Mouse (Mus musculus) hindbrain, embryonic 14.5 days (tissue): ENCODE measurements around the gene Tpgs1. TPM values are rescaled to one million over a fixed set of nuclear protein-coding genes. Genes with fewer than 3 reads are reported as not detected.

ENCODE experiments used
- ATAC-seq: fragments of 200-750 bp; cut with Nextera tagmentation; 2 replicates; pipeline ENCODE4 v1.8.0; 2017; ENCODE audit warnings: moderate number of reproducible peaks, mild to moderate bottlenecking, moderate TSS enrichment, moderate library complexity; ENCODE audit not compliant: low FRiP score
- DNase-seq: peaks from one replicate; pipeline ENCODE4 v3.0.0-alpha.2; 2015; ENCODE audit warnings: low spot score
- H3K27ac ChIP-seq: fragments of 300-500 bp; sonication (generic); 2 replicates; pipeline ENCODE4 v1.5.1; 2014; ENCODE audit warnings: mild to moderate bottlenecking, moderate library complexity
- H3K27me3 ChIP-seq: fragments of 300-500 bp; sonication (generic); 2 replicates; pipeline ENCODE4 v1.6.1; 2014; ENCODE audit warnings: mild to moderate bottlenecking, low read length, mixed read lengths; ENCODE audit not compliant: control insufficient read depth, insufficient read depth
- H3K36me3 ChIP-seq: fragments of 300-500 bp; sonication (generic); replicated peaks from 2 replicates; pipeline ENCODE4 v1.6.1; 2014; ENCODE audit not compliant: control insufficient read depth, insufficient read depth
- H3K4me1 ChIP-seq: fragments of 300-500 bp; sonication (generic); replicated peaks from 2 replicates; pipeline ENCODE4 v1.6.1; 2014; ENCODE audit warnings: antibody characterized with exemption, low read length, mixed read lengths; ENCODE audit not compliant: control insufficient read depth, insufficient read depth
- H3K4me2 ChIP-seq: fragments of 300-500 bp; sonication (generic); replicated peaks from 2 replicates; pipeline ENCODE4 v1.6.1; 2014; ENCODE audit warnings: mild to moderate bottlenecking, moderate library complexity
- H3K4me3 ChIP-seq: fragments of 300-500 bp; sonication (generic); replicated peaks from 2 replicates; pipeline ENCODE4 v1.5.1; 2014; ENCODE audit warnings: mild to moderate bottlenecking, low read length
- H3K9ac ChIP-seq: fragments of 300-500 bp; sonication (generic); 2 replicates; pipeline ENCODE4 v1.6.1; 2014
- H3K9me3 ChIP-seq: fragments of 300-500 bp; sonication (generic); 2 replicates; pipeline ENCODE4 v1.6.1; 2016; ENCODE audit warnings: low read length; ENCODE audit not compliant: control insufficient read depth
- WGBS: fragments of 180-500 bp; shearing (Covaris S2); extraction: QIAGEN DNeasy Blood & Tissue Kit; methylation state at CpG from one replicate; pipeline ENCODE4 v1.1.7; 2014; 5-methylcytosine and 5-hydroxymethylcytosine counted together
- polyA plus RNA-seq: library from polyadenylated mRNA; unstranded; fragments of >200 nt; fragmentation: Nextera tagmentation; extraction: Ambion mirVana; gene quantifications from 2 replicates; pipeline ENCODE4 v1.2.1, GENCODE M21; 2014

The Tpgs1 gene
- polyA plus RNA-seq, 1 experiment from 2014 or later, result 108 TPM

DNA sequence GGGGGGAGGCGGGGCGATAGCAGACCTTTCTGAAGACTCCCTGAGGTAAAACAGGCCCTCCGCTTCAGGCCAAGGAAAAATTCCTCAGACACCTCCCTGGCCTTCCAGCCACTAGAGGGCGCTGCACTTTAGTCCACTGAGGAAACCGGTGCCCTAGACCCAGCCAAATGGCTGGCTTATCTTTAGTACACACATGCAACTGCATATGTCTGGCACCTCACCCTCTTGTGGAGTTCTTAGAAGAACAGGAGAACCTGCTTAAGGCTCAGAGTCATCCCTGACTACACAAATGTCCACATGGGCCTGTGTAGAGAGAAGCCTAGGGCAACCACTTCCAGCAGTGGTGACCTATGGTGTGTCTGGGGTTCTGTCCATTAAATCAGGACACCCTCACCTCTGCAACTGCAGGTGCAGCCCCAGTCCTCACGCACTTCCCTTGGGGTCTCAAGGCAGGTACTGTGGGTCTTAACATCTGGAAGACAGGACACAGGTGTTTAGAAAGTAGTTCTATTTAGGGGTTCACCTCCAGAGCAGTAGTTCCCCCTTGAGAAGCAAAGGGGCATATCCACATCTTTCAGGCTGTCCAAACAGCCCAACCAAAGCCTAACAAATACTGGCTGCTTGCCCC is 43.4 kb downstream of the Tpgs1 start:
- whole genome bisulfite sequencing, result 11% methylated on average over 6 of the region's 6 CpGs
- H3K4me2 ChIP-seq, result no peak overlapping the region
- no peaks in the 10 kb centered on the region for H3K9me3 ChIP-seq
- no peak overlapping the region for H3K4me3 ChIP-seq
- no peak overlapping the region for H3K9ac ChIP-seq
- H3K36me3 ChIP-seq, result peaks cover 41% of the 10 kb centered on the region
- H3K4me1 ChIP-seq, result peaks cover 12% of the 10 kb centered on the region
- H3K27ac ChIP-seq, result no peak overlapping the region
- H3K27me3 ChIP-seq, result peaks cover 29% of the 10 kb centered on the region
- ATAC-seq, result 0 out of 2 replicates have a peak, but pooled peaks have one; percentile 9
- peak; percentile 75 for DNase-seq

DNA sequence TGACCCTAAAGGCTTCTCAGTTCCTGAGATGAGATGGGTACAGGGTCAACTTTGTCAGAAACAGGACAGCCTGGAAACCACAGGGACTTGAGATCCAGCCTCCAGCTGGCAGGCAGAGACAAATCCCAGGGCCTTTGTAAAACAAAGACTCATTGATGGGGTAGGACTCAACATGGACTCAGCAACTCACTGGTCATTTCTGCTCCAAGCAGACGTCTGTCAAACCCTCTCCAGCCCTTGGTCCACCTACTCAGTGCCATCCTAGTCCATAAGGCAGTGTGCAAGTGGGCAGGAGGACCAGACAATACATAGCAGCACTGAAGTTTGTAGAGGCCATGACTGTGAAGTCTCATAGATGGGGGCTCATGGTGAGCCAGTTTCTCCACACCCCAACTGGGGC is 44.0 kb downstream of the Tpgs1 start:
- peaks cover 34% of the 10 kb centered on the region for H3K27me3 ChIP-seq
- peaks cover 15% of the 10 kb centered on the region for H3K4me1 ChIP-seq
- no peak overlapping the region for H3K27ac ChIP-seq
- DNase-seq (no peak), ATAC-seq (no peak)
- H3K9ac ChIP-seq, result no peak overlapping the region
- no peak overlapping the region for H3K4me3 ChIP-seq
- H3K36me3 ChIP-seq, result peaks cover 41% of the 10 kb centered on the region
- 37% methylated on average over 1 of the region's 1 CpGs for WGBS
- no peak overlapping the region for H3K4me2 ChIP-seq
- no peaks in the 10 kb centered on the region for H3K9me3 ChIP-seq

DNA sequence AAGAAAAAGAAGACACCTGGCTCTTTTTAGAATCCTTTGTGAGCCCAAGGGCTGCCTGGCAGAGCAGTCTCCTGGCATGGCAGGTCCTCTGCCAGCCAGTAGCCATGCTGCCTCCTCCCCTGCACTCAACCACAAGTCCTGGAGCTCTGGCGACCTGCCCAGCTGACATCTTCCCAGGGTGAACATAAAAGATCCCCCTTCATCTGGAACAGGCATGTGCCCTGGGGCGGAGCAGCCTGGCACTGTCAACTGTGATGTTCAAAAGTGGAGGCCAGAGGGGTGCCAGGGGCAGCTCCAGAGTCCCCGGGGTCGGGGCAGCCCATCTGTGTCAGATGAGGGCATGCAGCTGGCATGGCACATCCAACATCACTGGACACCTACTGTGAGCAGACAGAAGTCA is 45.8 kb downstream of the Tpgs1 start:
- Histone ChIP-seq H3K9ac (no peak overlapping the region), H3K27me3 (peaks cover 43% of the 10 kb centered on the region), H3K4me3 (no peak overlapping the region), H3K4me1 (peaks cover 15% of the 10 kb centered on the region), H3K27ac (no peak overlapping the region), H3K4me2 (no peak overlapping the region), H3K9me3 (no peaks in the 10 kb centered on the region), H3K36me3 (peaks cover 27% of the 10 kb centered on the region)
- ATAC-seq (no peak), DNase-seq (no peak)
- 59% methylated on average over 4 of the region's 4 CpGs for WGBS

DNA sequence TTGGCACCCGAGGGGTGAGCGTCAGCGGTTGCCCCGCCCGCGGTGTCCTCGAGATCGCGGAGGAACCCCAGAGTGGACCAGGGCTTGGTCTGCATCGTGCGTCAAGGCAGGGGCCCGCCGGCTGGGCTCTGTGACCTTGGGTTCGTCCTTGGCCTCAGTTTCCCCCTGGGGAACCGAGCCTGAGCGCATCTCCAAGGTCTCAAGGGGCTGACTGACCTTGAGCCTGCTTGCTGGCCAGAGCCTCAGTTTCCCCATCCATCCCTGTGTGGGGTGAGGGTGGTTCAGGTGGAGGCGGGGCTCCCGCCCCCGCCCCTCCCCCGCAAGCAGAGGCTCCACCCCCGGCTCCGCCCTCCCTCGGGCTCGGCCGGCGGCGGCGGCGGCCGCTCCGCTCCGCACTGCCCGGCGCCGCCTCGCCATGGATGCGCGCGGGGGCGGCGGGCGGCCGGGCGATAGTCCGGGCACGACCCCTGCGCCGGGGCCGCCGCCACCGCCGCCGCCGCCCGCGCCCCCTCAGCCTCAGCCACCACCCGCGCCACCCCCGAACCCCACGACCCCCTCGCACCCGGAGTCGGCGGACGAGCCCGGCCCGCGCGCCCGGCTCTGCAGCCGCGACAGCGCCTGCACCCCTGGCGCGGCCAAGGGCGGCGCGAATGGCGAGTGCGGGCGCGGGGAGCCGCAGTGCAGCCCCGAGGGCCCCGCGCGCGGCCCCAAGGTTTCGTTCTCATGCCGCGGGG is 47.3 kb downstream of the Tpgs1 start, which contains the start of gene Hcn2:
Gene Hcn2 (plus strand): TSS at position 381 of the 734 bp plus-strand sequence.
- 2% methylated on average over 64 of the region's 91 CpGs for WGBS
- Histone ChIP-seq H3K4me1 (peaks cover 15% of the 10 kb centered on the region), H3K27me3 (peaks cover 43% of the 10 kb centered on the region), H3K4me3 (peak within 1 kb of the TSS; percentile 71), H3K9ac (peak within 1 kb of the TSS; percentile 77), H3K27ac (peak within 1 kb of the TSS; percentile 47), H3K4me2 (peak within 1 kb of the TSS; percentile 91), H3K9me3 (no peaks in the 10 kb centered on the region), H3K36me3 (peaks cover 13% of the 10 kb centered on the region)
- ATAC-seq (peak; percentile 67), DNase-seq (peak; percentile 54)

DNA sequence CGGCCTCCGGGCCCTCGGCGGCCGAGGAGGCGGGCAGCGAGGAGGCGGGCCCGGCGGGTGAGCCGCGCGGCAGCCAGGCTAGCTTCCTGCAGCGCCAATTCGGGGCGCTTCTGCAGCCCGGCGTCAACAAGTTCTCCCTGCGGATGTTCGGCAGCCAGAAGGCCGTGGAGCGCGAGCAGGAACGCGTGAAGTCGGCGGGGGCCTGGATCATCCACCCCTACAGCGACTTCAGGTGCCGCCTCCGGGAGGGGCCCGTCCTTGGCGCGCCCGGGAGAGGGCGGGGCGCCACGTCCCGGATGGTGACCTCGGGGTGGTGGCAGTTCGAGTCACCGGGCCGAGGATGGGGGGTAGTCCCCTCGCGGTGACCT is 47.8 kb downstream of the Tpgs1 start:
- peak overlapping the region; percentile 91 for H3K4me2 ChIP-seq
- DNase-seq, result no peak
- peak overlapping the region; percentile 71 for H3K4me3 ChIP-seq
- peaks cover 15% of the 10 kb centered on the region for H3K4me1 ChIP-seq
- peak overlapping the region; percentile 77 for H3K9ac ChIP-seq
- peak overlapping the region; percentile 47 for H3K27ac ChIP-seq
- H3K27me3 ChIP-seq, result peaks cover 43% of the 10 kb centered on the region
- peaks cover 7% of the 10 kb centered on the region for H3K36me3 ChIP-seq
- ATAC-seq, result no peak; the same call in 1 of the 2 replicates
- no peaks in the 10 kb centered on the region for H3K9me3 ChIP-seq
- WGBS, result under 1% methylated on average over 39 of the region's 44 CpGs

DNA sequence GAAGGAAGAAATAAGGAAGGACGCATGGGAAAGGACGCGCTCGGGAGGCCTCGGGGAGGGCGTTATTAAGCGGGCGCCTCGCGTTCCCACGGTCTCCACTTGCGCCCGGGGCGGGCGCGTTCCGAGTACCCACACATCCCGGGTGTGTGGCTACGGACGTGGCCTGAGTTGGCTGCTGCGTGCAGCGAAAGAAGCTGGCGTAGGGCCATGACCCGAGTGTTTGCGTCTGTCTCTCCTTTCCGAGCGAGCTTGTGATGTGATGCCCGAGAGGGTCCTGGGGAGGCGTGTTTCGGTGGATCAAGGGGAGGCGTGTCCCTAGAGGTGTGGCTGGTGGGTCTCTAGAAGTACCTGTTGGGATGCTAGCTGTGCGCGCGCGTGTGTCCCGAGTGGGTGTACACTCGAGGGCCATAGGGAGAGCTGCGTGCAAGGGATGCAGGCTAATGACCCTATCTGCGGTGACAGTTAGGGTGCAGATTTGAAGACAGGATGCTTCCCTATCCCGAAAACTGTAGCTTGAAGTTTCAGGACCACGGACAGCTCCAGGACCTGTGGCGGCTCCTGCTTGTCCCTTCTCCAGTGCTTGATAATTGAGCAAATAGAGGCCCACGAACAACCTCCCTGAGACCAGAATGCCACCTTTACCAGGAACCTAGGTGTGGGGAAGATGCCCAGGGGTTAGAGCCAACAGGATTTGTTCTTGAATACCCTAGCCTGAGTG is 48.6 kb downstream of the Tpgs1 start:
- H3K4me2 ChIP-seq, result peak overlapping the region; percentile 91
- peaks cover 15% of the 10 kb centered on the region for H3K4me1 ChIP-seq
- no peak for ATAC-seq
- peak overlapping the region; percentile 71 for H3K4me3 ChIP-seq
- 0 out of 2 replicates have a peak, but pooled peaks cover 1% of the 10 kb centered on the region for H3K36me3 ChIP-seq
- H3K9ac ChIP-seq, result peak overlapping the region; percentile 77
- WGBS, result 5% methylated on average over 43 of the region's 43 CpGs
- H3K27me3 ChIP-seq, result peaks cover 43% of the 10 kb centered on the region
- H3K27ac ChIP-seq, result no peak overlapping the region
- DNase-seq, result peak; percentile 65
- no peaks in the 10 kb centered on the region for H3K9me3 ChIP-seq

DNA sequence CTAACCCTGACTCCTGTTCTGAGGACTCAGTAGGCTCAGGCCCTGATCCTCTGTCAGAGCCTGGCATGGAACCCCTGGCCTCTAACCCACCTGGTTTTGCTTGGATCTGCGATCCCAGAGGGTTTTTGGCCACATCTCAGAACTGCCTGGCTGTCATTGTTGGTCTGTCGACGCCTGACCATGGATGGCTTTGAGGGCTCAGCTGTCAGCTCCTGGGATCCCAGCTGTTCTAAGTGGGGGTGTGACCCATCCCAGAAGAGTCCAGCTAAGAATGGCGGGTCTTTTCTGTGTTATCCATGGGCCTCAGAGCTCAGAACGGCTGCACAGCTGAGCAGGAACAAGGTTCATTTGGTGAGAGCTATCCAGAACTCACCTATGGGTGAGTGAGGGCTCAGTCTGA is 51.9 kb downstream of the Tpgs1 start:
- Histone ChIP-seq H3K27ac (no peak overlapping the region), H3K4me3 (no peak overlapping the region), H3K27me3 (peaks cover 27% of the 10 kb centered on the region), H3K4me1 (peaks cover 15% of the 10 kb centered on the region), H3K36me3 (no peaks in the 10 kb centered on the region), H3K9ac (no peak overlapping the region), H3K4me2 (no peak overlapping the region), H3K9me3 (no peaks in the 10 kb centered on the region)
- WGBS, result 54% methylated on average over 5 of the region's 5 CpGs
- ATAC-seq (no peak), DNase-seq (no peak)

DNA sequence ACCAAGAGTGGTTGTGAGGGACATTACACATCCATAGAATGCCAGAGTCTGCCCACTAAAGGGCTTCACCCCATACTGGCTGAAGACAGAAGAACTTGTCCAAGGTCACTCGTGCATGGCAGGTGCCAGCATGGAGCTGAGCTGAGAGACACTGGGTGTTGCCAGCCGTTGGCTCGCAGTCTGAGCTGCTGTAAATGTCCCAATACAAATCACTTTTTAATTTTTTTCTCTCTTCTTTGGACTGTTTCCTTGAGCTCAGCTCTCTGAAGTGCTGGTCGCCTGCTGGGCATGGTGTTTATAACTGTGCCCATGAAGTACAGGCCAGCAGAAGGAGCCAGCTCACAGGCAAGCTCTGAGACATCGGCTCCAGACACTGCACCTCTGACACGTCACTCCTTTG is 53.9 kb downstream of the Tpgs1 start:
- no peak for ATAC-seq
- Histone ChIP-seq H3K9me3 (0 out of 2 replicates have a peak, but pooled peaks cover 3% of the 10 kb centered on the region), H3K4me1 (peaks cover 1% of the 10 kb centered on the region; the same call in 1 of the 2 replicates), H3K4me2 (no peak overlapping the region), H3K27me3 (peaks cover 10% of the 10 kb centered on the region), H3K27ac (no peak overlapping the region), H3K36me3 (0 out of 2 replicates have a peak, but pooled peaks cover 4% of the 10 kb centered on the region), H3K4me3 (no peak overlapping the region), H3K9ac (no peak overlapping the region)
- no peak for DNase-seq
- 55% methylated on average over 6 of the region's 6 CpGs for WGBS

DNA sequence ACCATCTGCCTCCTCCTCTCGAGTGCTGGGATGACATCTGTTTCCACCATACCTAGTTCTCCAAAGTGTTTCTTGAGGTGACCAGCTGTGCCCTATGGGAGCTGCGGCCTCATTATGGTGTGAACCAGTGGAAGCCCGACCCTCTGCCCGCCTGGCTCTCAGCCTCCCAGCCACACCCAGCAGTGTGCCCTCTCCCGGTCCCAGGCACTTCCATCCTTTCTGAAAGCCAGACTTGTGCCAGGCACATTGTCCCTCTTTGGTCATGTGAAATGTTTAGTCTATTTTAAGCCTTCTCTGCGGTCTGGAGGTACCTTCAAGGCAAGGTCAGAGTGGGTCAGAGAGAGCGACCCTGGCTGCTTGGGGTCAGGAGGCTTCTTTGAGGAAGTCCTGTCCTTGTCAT is 54.5 kb downstream of the Tpgs1 start:
- ATAC-seq, result no peak
- Histone ChIP-seq H3K27ac (no peak overlapping the region), H3K36me3 (0 out of 2 replicates have a peak, but pooled peaks cover 4% of the 10 kb centered on the region), H3K4me2 (no peak overlapping the region), H3K27me3 (peaks cover 4% of the 10 kb centered on the region; the same call in 1 of the 2 replicates), H3K9ac (no peak overlapping the region), H3K9me3 (0 out of 2 replicates have a peak, but pooled peaks cover 3% of the 10 kb centered on the region), H3K4me3 (no peak overlapping the region), H3K4me1 (no peaks in the 10 kb centered on the region)
- 87% methylated on average over 7 of the region's 7 CpGs for WGBS
- DNase-seq, result no peak
